Mouse (Mus musculus) skeletal muscle tissue, adult 2 months (tissue): ENCODE measurements around the gene Slc6a16.

Source experiments
- DNase-seq: peaks from one replicate; pipeline ENCODE4 v3.0.0-alpha.2; 2012; ENCODE audit warnings: low read depth, low spot score

Slc6a16 gene

DNA sequence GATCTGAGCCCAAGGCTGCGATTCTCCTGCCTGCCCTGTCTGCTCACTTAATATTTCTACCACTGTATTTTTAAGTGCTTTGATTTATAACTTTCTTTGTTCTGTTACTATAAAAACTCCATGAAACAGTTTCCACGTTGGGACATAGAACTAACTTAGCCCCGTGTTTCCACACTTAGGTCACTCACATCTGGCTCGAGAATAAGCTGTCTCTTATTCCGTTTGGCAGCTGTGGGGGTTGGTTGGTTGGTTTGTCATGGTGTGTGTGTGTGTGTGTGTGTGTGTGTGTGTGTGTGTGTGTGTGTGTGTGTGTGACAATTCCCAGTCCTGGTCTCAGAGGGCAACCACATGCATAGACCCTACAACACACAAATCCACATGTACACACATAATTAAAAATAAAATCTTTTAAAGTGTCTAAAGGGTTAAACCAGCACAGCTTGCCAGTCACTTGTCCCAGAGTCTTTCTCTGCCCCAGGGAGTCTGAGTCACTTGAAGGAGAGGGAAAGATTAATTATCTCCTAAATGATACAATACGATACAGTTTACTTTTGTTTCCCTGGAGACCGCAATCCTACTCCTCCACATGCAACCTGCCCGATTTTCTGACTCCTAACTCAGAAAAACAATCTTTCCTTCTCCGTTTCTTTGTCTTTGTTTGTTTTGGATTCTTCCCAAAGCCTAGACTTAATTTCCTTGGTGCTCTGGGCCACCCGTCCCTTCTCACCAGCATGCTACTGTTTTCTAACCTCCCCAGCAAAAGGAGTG, 72.0 kb downstream of the Slc6a16 start:
- DNase-seq = no peak

DNA sequence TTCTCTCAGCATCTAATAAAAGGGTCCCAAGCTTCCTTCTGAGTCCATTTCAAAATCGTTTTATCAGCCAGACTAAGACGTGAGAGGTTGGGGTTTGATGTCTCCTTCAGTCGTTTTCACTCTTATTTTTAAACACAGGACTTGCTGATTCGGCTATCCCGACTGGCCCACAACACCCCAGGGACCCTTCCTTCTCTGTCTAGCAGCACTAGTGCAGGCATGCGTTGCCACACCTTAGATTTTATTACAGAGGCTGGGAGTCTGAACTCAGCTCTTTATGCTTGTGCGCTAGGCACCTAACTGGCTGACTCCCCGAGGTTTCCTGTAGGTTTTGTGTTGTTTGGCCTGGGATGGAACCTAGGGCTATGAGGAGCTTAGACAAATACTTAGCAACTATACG, 72.6 kb downstream of the Slc6a16 start:
- no peak for DNase-seq

DNA sequence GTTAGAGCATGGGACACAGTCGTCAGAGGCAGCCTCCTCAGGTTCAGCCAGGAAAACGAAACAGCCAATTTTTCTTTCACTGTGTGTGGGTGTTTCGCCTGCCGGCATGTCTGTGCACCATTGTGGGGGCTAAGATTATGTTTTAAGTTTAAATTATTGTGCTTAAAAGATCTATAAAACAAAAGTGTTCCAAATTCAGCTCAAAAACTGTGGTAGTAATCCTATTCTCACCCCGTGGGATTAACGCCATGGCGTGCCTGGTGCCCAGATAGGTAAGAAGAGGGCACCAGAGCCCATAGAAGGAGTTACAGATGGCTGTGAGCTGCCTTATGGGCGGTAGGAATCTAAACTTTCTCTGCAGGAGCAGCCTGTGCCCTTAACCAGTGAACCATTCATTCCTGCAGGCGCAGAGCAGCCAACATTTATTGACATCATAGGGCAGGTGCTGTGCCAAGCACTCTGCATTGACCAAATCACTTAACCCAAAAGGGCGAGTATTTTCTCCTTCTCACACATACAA, 74.4 kb downstream of the Slc6a16 start:
- no peak for DNase-seq

- DNase-seq = no peak
Measured at GRCm38 (mm10) chr7:45316536-45316935, 75.7 kb downstream of the Slc6a16 start.

DNA sequence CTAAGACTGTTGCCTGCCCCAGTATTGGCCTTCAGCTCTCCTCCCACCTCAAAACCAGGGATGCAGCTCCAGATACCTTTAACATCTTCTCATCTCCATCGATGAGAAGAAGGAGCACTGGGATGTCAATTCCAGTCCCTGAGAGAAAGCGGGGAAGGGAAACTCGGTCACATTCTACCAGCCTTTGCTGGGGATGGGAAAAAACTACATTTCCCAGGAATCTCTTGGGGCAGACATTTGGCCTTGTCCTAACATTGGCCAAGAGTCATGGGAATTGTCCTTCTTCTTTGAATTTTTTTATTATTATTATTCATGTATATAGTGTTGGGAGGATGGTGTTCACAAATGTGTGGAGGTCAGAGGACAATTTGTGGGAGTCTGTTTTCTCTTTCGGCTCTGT, 81.4 kb downstream of the Slc6a16 start:
- DNase-seq = no peak
